Mouse (Mus musculus): ENCODE data around the gene Gm5150.
A peak's percentile ranks its signal among the peaks of the same experiment; 100 is the strongest.
"Not testable (repeated sequence)": the region's sequence is repeated elsewhere in the genome, so short reads cannot be mapped to it uniquely, and the experiment has no call there.

Gm5150 gene

DNA sequence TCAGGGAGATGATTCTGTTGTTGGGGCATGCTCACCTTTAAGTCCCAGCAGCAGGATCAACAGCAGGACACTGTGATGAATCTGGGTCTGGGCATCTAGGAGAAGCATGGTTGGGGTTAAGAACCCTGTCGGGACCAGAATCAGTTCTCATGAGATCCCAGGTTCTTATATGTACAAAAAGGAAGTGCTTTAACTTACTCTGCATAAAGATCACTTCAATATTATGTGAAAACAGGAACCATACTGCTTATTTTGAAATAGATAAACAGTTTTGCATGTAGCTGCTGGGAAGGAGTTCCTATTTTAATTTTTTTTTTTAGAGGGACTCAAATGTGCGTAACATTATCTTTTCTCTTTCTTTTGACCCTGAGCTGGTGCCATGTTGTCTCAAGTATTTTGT is at the start of gene Gm5150:
Gene Gm5150 (minus strand): TSS at position 223 of the 400 bp plus-strand sequence.
- DNase-seq (ENCODE audit: low spot score in 2 of 2): no peak

DNA sequence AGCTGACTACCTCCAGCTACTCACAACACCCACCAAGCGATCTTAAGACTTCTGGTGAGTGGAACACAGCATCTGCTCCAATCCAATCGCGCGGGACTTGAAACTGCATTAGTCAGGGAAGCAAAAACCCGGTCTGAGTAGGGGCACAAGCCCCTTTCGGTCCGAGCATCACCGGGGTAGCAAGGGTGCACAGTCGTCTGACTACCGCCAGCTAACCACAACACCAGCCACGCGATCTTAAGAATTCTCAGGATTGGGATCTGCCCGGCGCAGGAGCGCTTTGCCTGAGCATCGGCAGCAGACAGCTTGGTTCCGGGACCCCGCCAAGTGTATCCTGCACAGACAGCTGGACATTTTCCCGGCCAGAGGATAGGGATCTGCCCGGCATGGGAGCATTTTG is 45.5 kb upstream of the Gm5150 start:
- not testable (repeated sequence) for DNase-seq (ENCODE audit: low spot score in 2 of 2)

DNA sequence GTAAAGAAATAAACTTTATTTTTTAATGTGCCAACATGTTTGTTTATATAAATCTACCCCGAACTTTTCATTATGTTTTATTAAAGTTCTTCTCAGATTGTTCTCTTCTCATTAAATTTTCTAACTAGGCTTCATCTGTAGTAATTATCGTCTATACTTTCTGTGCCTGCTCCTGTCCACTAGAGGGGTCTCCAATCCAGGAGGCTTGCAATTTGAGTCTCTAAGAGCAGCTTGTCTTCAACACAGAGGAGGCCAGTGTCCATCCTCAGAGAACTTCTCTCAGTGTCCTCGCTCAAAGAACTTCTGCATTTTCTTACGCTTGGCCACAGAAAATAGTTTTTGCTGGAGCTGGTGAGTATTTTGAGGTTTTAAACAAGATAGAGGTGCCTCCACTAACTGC is 41.1 kb upstream of the Gm5150 start:
- DNase-seq (ENCODE audit: low spot score in 2 of 2): no peak

DNA sequence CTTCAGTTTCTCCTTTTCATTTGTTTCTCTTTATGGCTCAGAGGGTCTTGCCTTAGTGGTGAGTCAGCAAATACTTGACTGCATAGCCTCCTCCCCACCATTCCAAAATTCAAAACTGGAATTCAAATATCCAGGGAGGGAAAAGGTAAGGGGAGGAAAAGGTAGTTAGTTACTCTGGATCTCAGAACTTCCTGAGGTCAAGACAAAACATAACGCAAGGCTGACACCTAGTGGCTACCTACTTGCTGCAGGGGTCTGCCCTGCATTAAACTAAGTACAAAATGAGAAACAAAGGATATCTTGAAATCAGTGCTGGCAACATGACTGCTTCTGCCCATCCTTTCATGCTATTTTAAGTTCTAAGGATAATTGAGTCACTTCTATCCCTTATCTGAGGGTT is 37.1 kb upstream of the Gm5150 start:
- no peak for DNase-seq (ENCODE audit: low spot score in 2 of 2)

DNA sequence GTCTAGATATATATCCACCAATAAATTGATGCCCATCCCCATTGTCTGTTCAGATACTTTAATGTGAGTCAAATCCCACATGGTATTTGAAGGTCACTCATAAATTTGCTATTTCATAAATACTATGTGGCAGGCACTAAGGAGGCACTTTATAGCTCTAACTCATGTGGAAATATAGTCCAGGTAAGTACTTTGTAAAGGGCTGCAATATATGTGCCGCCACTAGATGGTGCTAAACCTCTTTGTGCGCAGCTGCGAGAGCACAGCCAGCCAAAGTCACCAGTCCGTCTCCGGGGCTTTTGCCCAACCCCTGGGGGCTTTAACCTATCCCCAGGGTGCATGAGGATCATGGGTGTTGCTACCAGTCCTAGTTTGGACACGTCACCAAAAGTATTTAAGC is 18.8 kb upstream of the Gm5150 start:
- DNase-seq (ENCODE audit: low spot score in 2 of 2): peak in 1 of 2 experiments; percentile 9

DNA sequence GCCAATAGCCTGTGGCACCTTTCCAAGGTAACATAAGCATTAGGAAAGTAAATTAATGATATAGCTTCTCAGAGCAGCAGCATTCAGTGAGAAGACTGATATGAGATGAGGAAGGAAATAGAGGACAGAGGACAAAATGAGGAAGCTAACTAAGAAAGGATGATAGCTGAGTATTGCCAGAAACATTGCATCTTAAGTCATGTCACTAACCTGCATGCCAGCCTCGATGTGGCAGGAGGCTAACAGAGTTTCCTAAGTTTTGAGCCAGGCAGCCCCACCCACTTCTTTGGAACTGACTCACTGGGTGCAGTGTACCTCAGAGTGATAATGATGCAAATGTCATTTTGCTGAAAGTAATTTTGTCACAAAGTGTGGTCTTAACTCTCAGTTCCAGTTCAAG is 16.0 kb upstream of the Gm5150 start:
- no peak for DNase-seq (ENCODE audit: low spot score in 2 of 2)

DNA sequence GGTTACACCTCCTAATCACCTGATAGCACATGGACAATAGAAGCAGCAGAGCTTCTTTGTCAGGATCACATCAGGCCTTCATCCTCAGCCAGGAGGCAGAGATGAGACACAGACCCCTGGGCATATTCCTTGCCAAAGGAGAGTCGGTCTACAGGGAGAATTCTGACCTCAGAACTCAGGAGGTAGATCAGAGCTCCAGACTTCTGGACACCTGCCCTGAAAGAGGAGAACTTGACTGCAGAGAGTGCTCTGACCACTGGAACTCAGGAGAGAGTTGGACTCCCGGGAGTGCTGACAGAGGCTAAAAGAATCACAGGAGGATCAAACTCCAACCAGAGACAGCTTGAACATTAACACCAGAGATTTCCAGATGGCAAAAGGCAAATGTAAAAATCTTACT is 8.2 kb upstream of the Gm5150 start:
- not testable (repeated sequence) for DNase-seq (ENCODE audit: low spot score in 2 of 2)

DNA sequence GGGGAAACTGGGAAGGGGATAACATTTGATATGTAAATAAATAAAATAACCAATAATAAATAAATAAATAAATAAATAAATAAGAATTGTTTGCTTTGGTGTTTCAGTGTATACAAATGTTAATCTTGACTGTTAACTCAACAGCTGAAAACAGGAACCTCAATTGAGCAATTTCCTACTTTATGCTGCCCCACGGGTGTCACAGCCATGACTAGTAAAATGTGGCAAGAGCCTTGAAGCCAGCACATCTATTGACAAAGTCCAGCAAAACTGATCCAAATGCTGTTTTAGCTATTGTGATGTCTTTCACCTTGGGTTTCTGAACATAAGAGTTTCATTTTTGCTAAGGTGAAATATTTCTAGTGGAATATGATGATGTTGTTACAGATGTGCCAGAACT is 1.6 kb upstream of the Gm5150 start:
- DNase-seq (ENCODE audit: low spot score in 2 of 2): no peak

DNA sequence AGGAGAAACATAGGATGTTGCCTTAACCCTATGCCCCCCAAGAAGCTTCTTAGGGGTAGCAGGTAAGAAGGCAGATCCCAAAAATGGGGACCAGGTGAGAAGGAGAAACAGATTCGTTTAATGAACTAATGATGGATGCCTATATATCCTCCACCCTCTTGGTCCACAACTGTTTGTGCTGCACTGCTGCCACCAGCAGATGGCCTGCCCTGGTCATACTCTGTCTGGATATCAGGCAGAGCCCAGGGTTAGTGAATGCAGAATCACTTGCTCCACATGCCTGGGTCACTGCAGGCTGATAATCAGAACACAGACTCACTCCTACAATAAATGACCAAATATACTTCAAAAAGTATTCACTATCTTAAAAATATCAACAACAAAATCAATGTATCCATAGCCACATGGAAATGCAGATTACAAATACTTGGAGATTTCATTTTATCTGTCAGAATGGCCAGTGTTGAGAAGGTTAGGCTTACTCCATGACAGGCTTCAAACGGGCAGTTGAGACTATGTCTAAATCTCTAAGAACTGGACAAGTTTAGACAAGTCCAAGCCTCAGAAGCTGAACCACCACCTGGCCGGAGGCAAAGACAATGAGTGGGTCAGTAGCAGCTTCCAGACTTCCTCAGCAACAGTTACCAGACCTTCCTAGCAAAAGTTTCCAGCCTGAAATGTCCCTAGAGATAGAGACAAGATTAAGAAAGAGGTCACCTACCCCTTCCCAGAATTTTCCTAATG is 2.2 kb downstream of the Gm5150 start:
- DNase-seq (ENCODE audit: low spot score in 2 of 2): no peak

DNA sequence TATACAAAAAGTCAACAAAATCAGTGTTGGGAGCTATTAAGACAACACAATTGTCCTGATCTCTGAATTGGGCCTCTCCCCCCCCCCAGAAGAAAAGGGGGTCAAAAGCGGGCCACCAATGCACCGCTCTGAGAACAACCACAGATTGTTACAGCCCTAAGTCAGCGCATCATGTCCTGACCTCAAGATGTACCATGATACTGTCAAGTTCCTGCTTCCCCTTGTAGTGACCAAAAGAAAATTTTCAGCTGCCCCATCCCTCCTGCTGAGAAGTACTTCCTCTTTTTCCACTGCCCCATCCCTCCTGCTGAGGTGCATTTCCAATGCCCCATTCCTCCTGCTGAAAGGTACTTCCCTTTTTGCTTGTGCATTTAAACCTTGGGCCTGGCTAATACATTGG is 6.8 kb downstream of the Gm5150 start:
- not testable (repeated sequence) for DNase-seq (ENCODE audit: low spot score in 2 of 2)

DNA sequence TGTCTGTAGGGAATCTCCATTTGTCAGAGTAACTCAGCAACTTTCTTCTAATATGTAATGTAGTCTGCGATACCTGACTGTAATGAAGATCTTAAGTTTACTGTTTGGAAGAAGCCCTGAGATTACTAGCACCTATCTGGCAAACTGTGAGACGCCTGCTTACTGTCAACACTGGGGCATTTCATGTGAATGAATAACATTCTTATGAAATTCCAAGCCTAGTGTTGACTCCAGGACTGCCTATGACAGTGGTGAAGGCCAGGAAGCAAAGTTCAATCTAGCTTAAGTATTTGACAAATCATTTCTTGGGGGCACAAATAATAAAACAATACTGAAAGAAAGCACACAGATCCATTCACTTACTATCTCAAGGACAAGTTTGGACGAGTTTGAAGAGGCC is 24.0 kb downstream of the Gm5150 start:
- DNase-seq (ENCODE audit: low spot score in 2 of 2): no peak

DNA sequence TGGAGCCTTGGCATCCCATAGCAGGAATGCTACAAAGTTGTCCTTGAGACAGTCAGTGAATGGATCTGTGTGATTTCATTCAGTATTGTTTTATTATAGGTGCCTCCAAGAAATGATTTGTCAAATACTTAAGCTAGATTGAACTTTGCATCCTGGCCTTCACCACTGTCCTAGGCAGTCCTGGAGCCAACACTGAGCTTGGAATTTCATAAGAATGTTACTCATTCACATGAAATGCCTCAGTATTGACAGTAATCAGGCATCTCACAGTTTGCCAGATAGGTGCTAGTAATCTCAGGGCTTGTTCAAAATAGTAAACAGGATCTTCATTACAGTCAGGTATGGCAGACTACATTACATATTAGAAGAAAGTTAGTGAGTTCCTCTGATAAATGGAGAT is 49.3 kb downstream of the Gm5150 start:
- DNase-seq (ENCODE audit: low spot score in 2 of 2): no peak
